Mouse (Mus musculus) liver, embryonic 13.5 days (tissue): ENCODE measurements around the gene Pde1b. TPM values are rescaled to one million over a fixed set of nuclear protein-coding genes. Genes with fewer than 3 reads are reported as not detected.

Experiments used
- ATAC-seq: fragments of 200-750 bp; cut with Nextera tagmentation; 2 replicates; pipeline ENCODE4 v1.8.0; 2017; ENCODE audit warnings: low read depth, mild to moderate bottlenecking, moderate number of reproducible peaks, moderate library complexity
- DNase-seq: peaks from one replicate; pipeline ENCODE4 v3.0.0; 2022
- H3K27ac ChIP-seq: fragments of 300-500 bp; sonication (generic); 2 replicates; pipeline ENCODE4 v1.5.1; 2015; ENCODE audit warnings: moderate library complexity, mild to moderate bottlenecking, inconsistent platforms
- H3K27me3 ChIP-seq: fragments of 300-500 bp; sonication (generic); 2 replicates; pipeline ENCODE4 v1.6.1; 2015; ENCODE audit warnings: mild to moderate bottlenecking, inconsistent platforms
- H3K36me3 ChIP-seq: fragments of 300-500 bp; sonication (generic); 2 replicates; pipeline ENCODE4 v1.6.1; 2015; ENCODE audit warnings: mild to moderate bottlenecking, inconsistent platforms
- H3K4me1 ChIP-seq: fragments of 300-500 bp; sonication (generic); replicated peaks from 2 replicates; pipeline ENCODE4 v1.6.1; 2015; ENCODE audit warnings: inconsistent platforms
- H3K4me2 ChIP-seq: fragments of 300-500 bp; sonication (generic); 2 replicates; pipeline ENCODE4 v1.6.1; 2015; ENCODE audit warnings: inconsistent platforms, mild to moderate bottlenecking, moderate library complexity
- H3K4me3 ChIP-seq: fragments of 300-500 bp; sonication (generic); replicated peaks from 2 replicates; pipeline ENCODE4 v1.5.1; 2015; ENCODE audit warnings: mild to moderate bottlenecking, inconsistent platforms
- H3K9ac ChIP-seq: fragments of 300-500 bp; sonication (generic); 2 replicates; pipeline ENCODE4 v1.6.1; 2015; ENCODE audit warnings: mild to moderate bottlenecking, inconsistent platforms
- H3K9me3 ChIP-seq: fragments of 300-500 bp; sonication (generic); replicated peaks from 2 replicates; pipeline ENCODE4 v1.6.1; 2016; ENCODE audit warnings: inconsistent platforms
- WGBS: fragments of 180-500 bp; shearing (Covaris S2); methylation state at CpG from one replicate; pipeline ENCODE4 v1.1.7; 2015; ENCODE audit not compliant: insufficient replicate concordance; 5-methylcytosine and 5-hydroxymethylcytosine counted together
- polyA plus RNA-seq: library from polyadenylated mRNA; unstranded; fragments of >200 nt; fragmentation: Nextera tagmentation; extraction: Ambion mirVana; gene quantifications from 2 replicates; pipeline ENCODE4 v1.2.1, GENCODE M21; 2015

The Pde1b gene
- polyA plus RNA-seq, 1 experiment from 2014 or later, result 0.41 TPM

DNA sequence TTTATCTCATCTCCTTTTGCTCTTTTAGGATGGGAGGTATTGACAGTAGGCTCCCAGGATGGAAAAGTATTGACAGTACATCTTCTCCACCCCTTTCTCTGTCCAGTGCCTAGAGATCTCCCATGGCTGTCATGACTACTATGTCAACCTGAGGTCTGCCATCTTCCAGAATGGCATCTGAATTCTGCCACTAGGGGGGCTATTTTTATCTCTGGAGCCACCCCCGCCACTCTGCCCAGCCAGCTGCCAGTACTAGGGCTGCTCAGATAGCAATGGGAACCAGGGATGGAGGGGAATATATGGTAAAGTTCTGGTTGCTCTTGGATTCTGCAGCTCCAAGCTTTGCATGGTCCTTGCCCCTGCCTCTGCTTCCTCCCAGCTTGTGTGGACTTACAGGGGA, 8.8 kb downstream of the Pde1b start:
- Histone ChIP-seq H3K9me3 (no peaks in the 10 kb centered on the region), H3K36me3 (no peaks in the 10 kb centered on the region), H3K27me3 (no peaks in the 10 kb centered on the region; the same call in 1 of the 2 replicates), H3K4me2 (no peak overlapping the region), H3K4me3 (no peak overlapping the region), H3K9ac (no peak overlapping the region), H3K27ac (no peak overlapping the region), H3K4me1 (peaks cover 8% of the 10 kb centered on the region; the same call in 1 of the 2 replicates)
- ATAC-seq, result no peak
- no peak for DNase-seq
- 24% methylated on average over 1 of the region's 1 CpGs for WGBS

DNA sequence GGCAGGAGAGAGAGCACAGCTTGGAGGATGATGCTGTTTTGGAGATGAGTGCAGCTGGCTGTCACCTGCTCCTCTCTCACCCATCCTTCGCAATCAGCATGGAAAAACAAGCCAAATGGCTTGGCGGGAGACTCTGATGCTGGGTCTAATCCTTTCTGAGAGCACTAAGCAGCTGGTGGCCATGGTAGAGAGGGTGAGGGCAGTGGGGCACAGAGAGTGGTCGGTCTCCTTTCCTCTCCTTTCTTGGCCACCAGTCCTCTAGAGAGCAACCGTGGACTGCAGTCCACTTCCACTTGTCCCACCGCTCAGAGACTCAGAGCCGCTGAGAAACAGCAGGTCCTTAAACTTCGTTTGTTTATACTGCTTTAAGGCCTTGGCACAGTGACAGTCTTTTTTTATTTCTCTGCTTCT, 10.8 kb downstream of the Pde1b start:
- no peak for DNase-seq
- H3K4me3 ChIP-seq, result no peak overlapping the region
- WGBS, result 15% methylated on average over 7 of the region's 7 CpGs
- H3K4me2 ChIP-seq, result peak overlapping the region; percentile 47; the same call in 1 of the 2 replicates
- no peaks in the 10 kb centered on the region for H3K9me3 ChIP-seq
- no peak overlapping the region for H3K9ac ChIP-seq
- peaks cover 8% of the 10 kb centered on the region; the same call in 1 of the 2 replicates for H3K4me1 ChIP-seq
- H3K27me3 ChIP-seq, result no peaks in the 10 kb centered on the region; the same call in 1 of the 2 replicates
- no peak overlapping the region for H3K27ac ChIP-seq
- no peak for ATAC-seq
- no peaks in the 10 kb centered on the region for H3K36me3 ChIP-seq

- H3K4me1 ChIP-seq, result peaks cover 8% of the 10 kb centered on the region; the same call in 1 of the 2 replicates
- ATAC-seq, result peak; percentile 84
- DNase-seq, result no peak
- H3K36me3 ChIP-seq, result no peaks in the 10 kb centered on the region
- no peak overlapping the region for H3K27ac ChIP-seq
- WGBS, result 8% methylated on average over 10 of the region's 10 CpGs
- H3K4me3 ChIP-seq, result peak overlapping the region; percentile 23; the same call in 1 of the 2 replicates
- no peak overlapping the region for H3K9ac ChIP-seq
- no peaks in the 10 kb centered on the region for H3K9me3 ChIP-seq
- no peaks in the 10 kb centered on the region; the same call in 1 of the 2 replicates for H3K27me3 ChIP-seq
- H3K4me2 ChIP-seq, result peak overlapping the region; percentile 47
Observed at GRCm38 (mm10) chr15:103514119-103514518, 11.3 kb downstream of the Pde1b start.

DNA sequence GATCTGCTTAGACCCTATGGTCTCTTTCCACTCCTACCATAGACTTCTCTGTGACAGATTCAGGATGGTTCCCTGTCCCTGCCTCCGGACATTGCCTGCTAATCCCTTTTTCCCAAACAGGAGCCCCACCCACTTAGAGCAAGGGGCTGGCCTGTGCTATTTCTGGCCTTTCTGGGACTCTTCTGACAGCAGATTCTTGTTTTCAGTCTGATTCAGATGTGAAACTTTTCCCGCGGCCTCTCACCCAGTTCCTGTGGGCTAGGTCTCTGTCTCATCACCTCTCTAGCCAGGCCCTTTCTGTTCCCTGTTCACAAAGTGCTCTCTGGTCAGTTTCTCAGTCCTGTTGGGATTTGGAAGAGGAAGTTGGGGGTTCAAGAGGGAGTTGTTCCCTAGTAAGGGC, 12.1 kb downstream of the Pde1b start:
- H3K9ac ChIP-seq, result no peak overlapping the region
- ATAC-seq, result no peak
- DNase-seq, result no peak
- no peak overlapping the region; the same call in 1 of the 2 replicates for H3K4me2 ChIP-seq
- no peak overlapping the region for H3K4me3 ChIP-seq
- no peak overlapping the region for H3K27ac ChIP-seq
- 36% methylated on average over 3 of the region's 3 CpGs for WGBS
- no peaks in the 10 kb centered on the region for H3K36me3 ChIP-seq
- H3K27me3 ChIP-seq, result no peaks in the 10 kb centered on the region; the same call in 1 of the 2 replicates
- H3K9me3 ChIP-seq, result no peaks in the 10 kb centered on the region
- H3K4me1 ChIP-seq, result peaks cover 8% of the 10 kb centered on the region; the same call in 1 of the 2 replicates

DNA sequence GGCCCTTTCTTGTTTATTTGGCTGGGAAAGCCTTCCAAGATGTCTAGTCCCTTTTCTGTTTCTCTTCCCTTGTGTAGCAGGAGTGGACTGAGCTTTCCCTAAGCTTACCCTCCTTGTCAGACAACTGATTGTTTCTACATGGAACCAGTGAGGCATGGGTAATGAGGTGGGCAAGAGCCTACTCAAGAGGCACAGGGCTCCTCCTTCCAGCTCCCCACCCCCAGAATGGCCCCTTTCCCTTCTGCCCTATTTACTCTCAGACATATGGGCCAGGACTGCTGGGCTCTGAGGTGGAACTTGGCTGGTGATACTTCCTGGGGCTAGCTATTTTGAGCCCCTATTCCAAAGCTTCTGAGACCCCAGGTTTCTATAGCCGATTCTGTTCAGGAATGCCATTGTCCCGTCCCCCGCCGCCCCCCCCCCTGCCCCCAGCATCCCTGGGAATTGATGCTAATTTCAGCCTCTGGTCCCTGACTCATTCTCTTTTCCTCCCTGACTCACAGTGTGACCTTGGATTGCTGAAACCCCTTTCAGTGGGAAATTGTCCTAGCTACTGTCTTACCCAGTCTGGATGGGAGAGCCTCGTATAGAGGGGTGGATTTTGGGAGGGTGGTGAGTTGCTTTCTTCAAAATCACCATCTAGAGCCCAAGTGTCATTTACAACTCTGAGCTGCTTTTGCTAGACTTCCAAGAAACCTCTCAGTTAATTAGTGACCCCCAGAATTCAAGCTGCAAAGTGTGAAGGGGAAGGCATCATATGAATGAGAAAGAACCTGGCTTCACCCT, 16.0 kb downstream of the Pde1b start:
- no peak overlapping the region for H3K27ac ChIP-seq
- no peaks in the 10 kb centered on the region; the same call in 1 of the 2 replicates for H3K27me3 ChIP-seq
- no peak overlapping the region for H3K4me3 ChIP-seq
- ATAC-seq, result no peak
- H3K9ac ChIP-seq, result no peak overlapping the region
- H3K4me2 ChIP-seq, result no peak overlapping the region
- DNase-seq, result no peak
- no peaks in the 10 kb centered on the region for H3K9me3 ChIP-seq
- H3K4me1 ChIP-seq, result peaks cover 8% of the 10 kb centered on the region; the same call in 1 of the 2 replicates
- H3K36me3 ChIP-seq, result no peaks in the 10 kb centered on the region
- 24% methylated on average over 5 of the region's 5 CpGs for WGBS

DNA sequence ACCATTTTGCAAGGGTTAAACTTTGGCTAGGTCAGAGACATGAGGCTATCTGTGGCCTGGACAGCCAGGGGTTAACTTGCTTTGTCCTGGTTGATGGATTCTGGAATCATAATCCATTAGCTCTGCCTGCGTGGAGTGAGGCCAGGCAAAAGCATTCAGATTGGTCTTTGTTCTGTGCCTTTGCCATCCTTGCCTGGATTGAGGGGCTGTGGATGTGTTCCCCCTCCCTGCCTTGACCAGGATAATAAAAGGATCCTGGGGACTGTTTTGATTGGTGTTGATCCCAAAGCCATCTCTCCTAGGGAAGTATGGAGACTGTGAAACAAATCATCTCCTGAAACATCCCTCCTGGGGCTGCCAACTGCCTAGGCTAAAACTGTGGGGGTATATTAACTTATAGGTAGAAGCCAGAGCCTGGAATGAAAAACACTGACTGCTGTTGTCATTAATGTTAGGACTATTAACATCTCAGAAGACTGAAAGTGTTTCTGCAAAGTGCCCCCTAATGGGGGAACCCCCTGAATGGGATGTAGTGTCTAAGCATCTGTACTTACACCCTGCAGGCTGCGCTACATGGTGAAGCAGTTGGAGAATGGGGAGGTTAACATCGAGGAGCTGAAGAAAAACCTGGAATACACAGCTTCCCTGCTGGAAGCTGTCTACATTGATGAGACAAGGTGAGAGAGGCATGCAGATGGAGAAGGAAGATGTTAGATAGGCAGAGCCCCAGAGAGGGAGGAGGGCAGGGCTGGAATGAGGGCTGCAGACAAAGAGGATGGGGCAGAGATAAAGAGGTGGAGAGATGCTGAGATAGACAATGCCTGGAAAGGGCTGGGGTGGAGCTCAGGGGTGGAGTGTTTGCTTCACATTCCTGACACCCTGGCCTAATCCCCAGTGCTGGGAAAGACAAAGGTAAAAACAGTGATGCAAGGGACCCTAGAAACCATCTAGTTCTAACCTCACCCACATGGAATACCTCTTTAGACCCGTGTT, 16.8 kb downstream of the Pde1b start:
- H3K4me3 ChIP-seq, result no peak overlapping the region
- no peak for ATAC-seq
- no peaks in the 10 kb centered on the region for H3K9me3 ChIP-seq
- no peak overlapping the region for H3K4me2 ChIP-seq
- no peak for DNase-seq
- WGBS, result 28% methylated on average over 4 of the region's 4 CpGs
- H3K27me3 ChIP-seq, result no peaks in the 10 kb centered on the region
- H3K27ac ChIP-seq, result no peak overlapping the region
- H3K9ac ChIP-seq, result no peak overlapping the region
- H3K36me3 ChIP-seq, result no peaks in the 10 kb centered on the region
- H3K4me1 ChIP-seq, result 0 out of 2 replicates have a peak, but pooled peaks cover 3% of the 10 kb centered on the region

GRCm38 (mm10) chr15:103522458-103523099, 19.7 kb downstream of the Pde1b start:
- ATAC-seq (no peak), DNase-seq (no peak)
- no peak overlapping the region for H3K27ac ChIP-seq
- no peak overlapping the region for H3K9ac ChIP-seq
- no peaks in the 10 kb centered on the region for H3K36me3 ChIP-seq
- no peaks in the 10 kb centered on the region for H3K27me3 ChIP-seq
- no peaks in the 10 kb centered on the region for H3K4me1 ChIP-seq
- no peak overlapping the region for H3K4me2 ChIP-seq
- H3K9me3 ChIP-seq, result no peaks in the 10 kb centered on the region
- H3K4me3 ChIP-seq, result no peak overlapping the region
- WGBS, result 55% methylated on average over 3 of the region's 3 CpGs

GRCm38 (mm10) chr15:103523156-103523555, 20.3 kb downstream of the Pde1b start:
- no peaks in the 10 kb centered on the region for H3K36me3 ChIP-seq
- H3K27ac ChIP-seq, result no peak overlapping the region
- no peaks in the 10 kb centered on the region for H3K9me3 ChIP-seq
- no peaks in the 10 kb centered on the region for H3K27me3 ChIP-seq
- H3K9ac ChIP-seq, result no peak overlapping the region
- ATAC-seq (no peak), DNase-seq (no peak)
- no peak overlapping the region for H3K4me2 ChIP-seq
- no peaks in the 10 kb centered on the region for H3K4me1 ChIP-seq
- no peak overlapping the region for H3K4me3 ChIP-seq
- 54% methylated on average over 3 of the region's 3 CpGs for WGBS

DNA sequence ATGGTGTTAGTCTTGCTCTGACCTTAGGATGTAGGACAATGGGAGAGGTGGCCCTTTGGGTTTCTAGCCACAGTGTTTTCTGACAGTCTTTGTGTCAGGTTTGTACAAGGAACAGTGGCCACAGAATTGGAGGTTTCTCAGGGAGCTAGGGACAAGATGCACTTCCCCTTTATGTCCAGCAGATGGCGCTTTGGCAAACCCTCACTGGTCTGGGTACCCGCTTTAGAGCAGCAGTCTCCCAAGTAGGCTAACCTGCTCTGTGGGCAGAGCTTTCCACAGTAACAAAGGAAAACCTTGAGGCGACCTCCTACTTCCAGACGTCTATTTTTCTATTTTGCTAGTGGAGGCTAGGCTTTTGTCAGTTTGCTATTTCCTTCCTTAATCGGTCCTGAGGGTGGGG, 27.5 kb downstream of the Pde1b start:
- Histone ChIP-seq H3K36me3 (no peaks in the 10 kb centered on the region), H3K9ac (no peak overlapping the region), H3K4me3 (no peak overlapping the region), H3K9me3 (no peaks in the 10 kb centered on the region), H3K4me1 (no peaks in the 10 kb centered on the region), H3K27ac (no peak overlapping the region), H3K27me3 (peaks cover 15% of the 10 kb centered on the region; the same call in 1 of the 2 replicates), H3K4me2 (no peak overlapping the region)
- no peak for DNase-seq
- WGBS, result 7% methylated on average over 5 of the region's 5 CpGs
- no peak for ATAC-seq

DNA sequence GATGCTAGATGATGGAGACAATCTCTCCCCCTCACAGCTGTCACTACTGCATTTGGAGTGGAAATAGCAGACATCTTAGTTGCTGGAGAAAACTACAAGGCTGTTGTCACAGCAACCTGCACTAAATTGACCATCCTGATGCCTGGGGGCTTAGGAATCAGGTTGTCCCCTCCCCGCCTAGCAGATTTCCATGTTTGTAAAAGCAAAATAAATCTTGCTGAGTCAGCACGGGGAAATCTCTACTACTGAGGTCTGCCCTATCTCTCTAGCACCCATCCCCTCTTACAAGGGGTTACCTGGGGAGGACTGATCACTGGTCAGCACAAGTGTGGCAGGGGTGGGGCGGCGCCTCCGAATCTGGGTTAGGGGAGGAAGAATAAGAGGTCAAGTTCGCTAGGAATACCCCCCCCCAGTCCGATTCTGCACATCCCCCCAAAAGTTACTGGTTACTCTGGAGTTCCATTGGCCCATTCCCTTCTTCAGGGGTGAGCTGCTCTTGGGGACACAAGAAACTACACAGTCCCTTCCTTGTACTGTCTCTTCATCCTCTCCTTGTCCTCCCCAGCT, 31.3 kb downstream of the Pde1b start:
- no peak overlapping the region for H3K4me2 ChIP-seq
- H3K9me3 ChIP-seq, result no peaks in the 10 kb centered on the region
- ATAC-seq, result no peak
- peaks cover 50% of the 10 kb centered on the region for H3K27me3 ChIP-seq
- no peak for DNase-seq
- H3K9ac ChIP-seq, result no peak overlapping the region
- H3K4me1 ChIP-seq, result no peaks in the 10 kb centered on the region
- no peaks in the 10 kb centered on the region for H3K36me3 ChIP-seq
- WGBS, result 62% methylated on average over 7 of the region's 7 CpGs
- H3K4me3 ChIP-seq, result no peak overlapping the region
- no peak overlapping the region for H3K27ac ChIP-seq
